Mouse (Mus musculus): ENCODE results near the gene Scn2a. TPM values are rescaled to one million over a fixed set of nuclear protein-coding genes. Genes with fewer than 3 reads are reported as not detected.

Scn2a gene
- not detected in 2 replicates for total RNA-seq (2012; rRNA removed)
- not detected for polyA plus RNA-seq (2012; ENCODE audit: insufficient read depth in 1 of 2, insufficient read length in 2 of 2, low read depth in 1 of 2, low replicate concordance in 2 of 2, missing spikeins in 1 of 2)

- no peaks in the 10 kb centered on the region for H3K79me2 ChIP-seq (ENCODE audit: control insufficient read depth, insufficient read depth, low read length, poor library complexity)
- no peak within 1 kb of the TSS for H3K4me3 ChIP-seq (ENCODE audit: control insufficient read depth in 1 of 2, insufficient read depth in 1 of 2, low read depth in 2 of 2, low read length in 2 of 2)
- H3K36me3 ChIP-seq (ENCODE audit: control insufficient read depth in 1 of 2, insufficient read depth in 2 of 2, low read length in 2 of 2), result no peaks in the 10 kb centered on the region
- TF ChIP-seq SMC3 (IDR thresholded peaks at IDR 0.05; ENCODE audit: low read depth, low read length) (peak; percentile 9; the same call in 1 of the 2 replicates), CTCF (IDR thresholded peaks at IDR 0.05 in 2 of 3, conservative IDR thresholded peaks at IDR 0.05 in 1 of 3; ENCODE audit: control insufficient read depth in 1 of 3, insufficient read depth in 1 of 3, low read depth in 2 of 3, low read length in 3 of 3, poor library complexity in 1 of 3, severe bottlenecking in 1 of 3) (peak in 2 of 3 experiments; percentile 19 to 21; a peak in 2 of 6 replicates), TBP (IDR thresholded peaks at IDR 0.05; ENCODE audit: low read depth, low read length) (no peak), KAT2A (conservative IDR thresholded peaks at IDR 0.05; ENCODE audit: low read depth, low read length) (no peak), RAD21 (IDR thresholded peaks at IDR 0.05; ENCODE audit: low read depth, low read length) (peak; percentile 13)
- DNase-seq (ENCODE audit: low read depth, low spot score), result peak; percentile 5
- H3K4me1 ChIP-seq (ENCODE audit: control insufficient read depth in 1 of 2, insufficient read depth in 2 of 2, low read length in 2 of 2), result no peaks in the 10 kb centered on the region
- H3K9me3 ChIP-seq (replicated peaks; ENCODE audit: insufficient read depth, low read length), result no peaks in the 10 kb centered on the region
- no peak within 1 kb of the TSS for H3K27ac ChIP-seq (ENCODE audit: control insufficient read depth, low read depth, low read length)
- H3K9ac ChIP-seq (ENCODE audit: control insufficient read depth, low read depth, low read length, poor library complexity, severe bottlenecking), result no peak within 1 kb of the TSS
- H3K27me3 ChIP-seq (ENCODE audit: control insufficient read depth in 1 of 2, insufficient read depth in 2 of 2, low read length in 2 of 2), result no peaks in the 10 kb centered on the region
Measured at GRCm38 (mm10) chr2:65620556-65621166, at the start of gene Scn2a. Gene Scn2a, plus strand, starts transcription at chr2:65620771.

GRCm38 (mm10) chr2:65587679-65588078 lies 32.9 kb upstream of the Scn2a start:
- H3K9ac ChIP-seq (ENCODE audit: control insufficient read depth, low read depth, low read length, poor library complexity, severe bottlenecking), result no peak overlapping the region
- H3K4me1 ChIP-seq (ENCODE audit: control insufficient read depth in 1 of 2, insufficient read depth in 2 of 2, low read length in 2 of 2), result no peaks in the 10 kb centered on the region
- H3K27ac ChIP-seq (ENCODE audit: control insufficient read depth, low read depth, low read length), result no peak overlapping the region
- no peak overlapping the region for H3K4me3 ChIP-seq (ENCODE audit: control insufficient read depth in 1 of 2, insufficient read depth in 1 of 2, low read depth in 2 of 2, low read length in 2 of 2)
- H3K27me3 ChIP-seq (ENCODE audit: control insufficient read depth in 1 of 2, insufficient read depth in 2 of 2, low read length in 2 of 2), result no peaks in the 10 kb centered on the region
- no peak for TF ChIP-seq ETS1 (IDR thresholded peaks at IDR 0.05; ENCODE audit: low read depth, low read length)
- TF ChIP-seq ZNF384 (IDR thresholded peaks at IDR 0.05; ENCODE audit: low read depth, low read length), result no peak
- no peak for TF ChIP-seq BHLHE40 (IDR thresholded peaks at IDR 0.05; ENCODE audit: borderline replicate concordance, low read depth, low read length)
- TF ChIP-seq MEF2A (IDR thresholded peaks at IDR 0.05; ENCODE audit: extremely low read depth, insufficient replicate concordance, low read depth, low read length, poor library complexity, severe bottlenecking), result no peak
- TF ChIP-seq POLR2AphosphoS5 (IDR thresholded peaks at IDR 0.05; ENCODE audit: borderline replicate concordance, low read depth, low read length), result no peak
- TF ChIP-seq MXI1 (IDR thresholded peaks at IDR 0.05; ENCODE audit: low read depth, low read length), result no peak
- no peak for TF ChIP-seq TBP (IDR thresholded peaks at IDR 0.05; ENCODE audit: low read depth, low read length)
- TF ChIP-seq RAD21 (IDR thresholded peaks at IDR 0.05; ENCODE audit: low read depth, low read length), result no peak
- no peak for TF ChIP-seq ZMIZ1 (IDR thresholded peaks at IDR 0.05; ENCODE audit: low read depth, low read length)
- TF ChIP-seq SIN3A (IDR thresholded peaks at IDR 0.05; ENCODE audit: low read length), result no peak
- TF ChIP-seq MYC (IDR thresholded peaks at IDR 0.05; ENCODE audit: low read depth, low read length), result no peak
- no peak for TF ChIP-seq NELFE (IDR thresholded peaks at IDR 0.05; ENCODE audit: low read depth, low read length)
- TF ChIP-seq EP300 (IDR thresholded peaks at IDR 0.05; ENCODE audit: low read depth in 1 of 2, low read length in 2 of 2), result no peak
- no peak for TF ChIP-seq MAFK (IDR thresholded peaks at IDR 0.05; ENCODE audit: borderline replicate concordance, low read depth, low read length)
- no peak for TF ChIP-seq RCOR1 (IDR thresholded peaks at IDR 0.05; ENCODE audit: low read depth, low read length)
- no peak for TF ChIP-seq SMC3 (IDR thresholded peaks at IDR 0.05; ENCODE audit: low read depth, low read length)
- no peak for TF ChIP-seq GATA1 (IDR thresholded peaks at IDR 0.05; ENCODE audit: low read depth, low read length)
- no peak for TF ChIP-seq USF1 (IDR thresholded peaks at IDR 0.05; ENCODE audit: low read depth, low read length)
- H3K9me3 ChIP-seq (replicated peaks; ENCODE audit: insufficient read depth, low read length), result no peaks in the 10 kb centered on the region
- no peaks in the 10 kb centered on the region for H3K36me3 ChIP-seq (ENCODE audit: control insufficient read depth in 1 of 2, insufficient read depth in 2 of 2, low read length in 2 of 2)
- no peaks in the 10 kb centered on the region for H3K79me2 ChIP-seq (ENCODE audit: control insufficient read depth, insufficient read depth, low read length, poor library complexity)
- no peak for DNase-seq (ENCODE audit: low read depth, low spot score)

Measured in MEL (cell line).